Mouse (Mus musculus): ENCODE measurements around the gene Urad. TPM values are rescaled to one million over a fixed set of nuclear protein-coding genes. Genes with fewer than 3 reads are reported as not detected.

The Urad gene
- polyA plus RNA-seq (2015; fragmentation: Nextera tagmentation; extraction: Ambion mirVana): not detected in 2 replicates

DNA sequence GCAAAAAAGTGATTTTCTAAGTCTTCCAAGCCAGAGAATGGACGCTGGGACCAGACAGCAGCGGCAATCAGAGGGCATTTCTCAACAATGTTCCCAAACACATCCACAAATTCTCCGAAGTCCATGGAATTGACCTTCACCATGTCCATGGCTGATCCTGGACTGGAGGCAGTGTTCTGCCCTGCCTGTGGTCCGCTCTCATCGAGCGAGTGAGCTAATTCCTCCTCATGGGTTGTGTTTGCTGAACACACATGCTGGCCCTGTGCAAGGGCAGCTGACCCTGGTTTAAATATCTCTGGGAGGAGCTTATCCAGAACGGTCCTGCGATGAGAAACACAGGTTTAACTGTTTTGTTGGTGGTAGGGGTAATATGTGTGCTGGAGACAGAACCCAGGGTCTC lies at the start of gene Urad:
TSS of gene Urad (minus strand) at position 258 of the 400 bp plus-strand sequence.
- Histone ChIP-seq H3K27ac (no peak within 1 kb of the TSS), H3K36me3 (ENCODE audit: poor library complexity, severe bottlenecking) (no peaks in the 10 kb centered on the region), H3K9me3 (replicated peaks) (no peaks in the 10 kb centered on the region), H3K4me3 (no peak within 1 kb of the TSS), H3K4me1 (no peaks in the 10 kb centered on the region), H3K4me2 (no peak within 1 kb of the TSS), H3K27me3 (peaks cover 65% of the 10 kb centered on the region), H3K9ac (no peak within 1 kb of the TSS)
- WGBS: 80% methylated on average over 8 of the region's 8 CpGs
- no peak for ATAC-seq

DNA sequence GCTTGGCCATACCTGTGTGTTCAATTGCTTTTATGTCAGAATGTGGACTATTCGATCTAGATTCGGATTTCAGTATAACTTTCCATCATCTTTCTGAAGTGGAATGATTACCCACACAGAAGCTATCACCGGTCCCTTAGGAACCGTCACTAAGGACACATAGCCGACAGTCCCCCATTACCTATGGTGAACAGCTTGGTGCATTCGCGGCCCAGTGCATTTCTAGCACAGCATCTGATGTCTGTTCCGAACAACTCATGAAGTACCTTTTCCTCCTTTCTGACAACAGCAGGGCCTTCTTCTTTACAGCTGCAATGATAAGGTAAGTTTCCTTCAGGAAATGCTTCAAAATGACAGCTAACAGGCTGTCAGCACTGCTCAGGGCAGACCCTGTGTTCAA lies 48.0 kb upstream of the Urad start:
- H3K4me1 ChIP-seq: no peaks in the 10 kb centered on the region
- H3K27ac ChIP-seq: no peak overlapping the region
- ATAC-seq: no peak
- H3K9me3 ChIP-seq (replicated peaks): no peaks in the 10 kb centered on the region
- no peak overlapping the region for H3K4me3 ChIP-seq
- H3K4me2 ChIP-seq: no peak overlapping the region
- no peak overlapping the region for H3K9ac ChIP-seq
- H3K36me3 ChIP-seq (ENCODE audit: poor library complexity, severe bottlenecking): no peaks in the 10 kb centered on the region
- WGBS: 89% methylated on average over 8 of the region's 8 CpGs
- H3K27me3 ChIP-seq: no peaks in the 10 kb centered on the region

GRCm38 (mm10) chr5:147368221-147368620 lies 46.0 kb upstream of the Urad start:
- Histone ChIP-seq H3K9me3 (replicated peaks) (no peaks in the 10 kb centered on the region), H3K4me3 (no peak overlapping the region), H3K4me1 (no peaks in the 10 kb centered on the region), H3K4me2 (no peak overlapping the region), H3K9ac (no peak overlapping the region), H3K36me3 (ENCODE audit: poor library complexity, severe bottlenecking) (no peaks in the 10 kb centered on the region), H3K27ac (no peak overlapping the region), H3K27me3 (no peaks in the 10 kb centered on the region)
- ATAC-seq: no peak
- WGBS: 97% methylated on average over 6 of the region's 6 CpGs

DNA sequence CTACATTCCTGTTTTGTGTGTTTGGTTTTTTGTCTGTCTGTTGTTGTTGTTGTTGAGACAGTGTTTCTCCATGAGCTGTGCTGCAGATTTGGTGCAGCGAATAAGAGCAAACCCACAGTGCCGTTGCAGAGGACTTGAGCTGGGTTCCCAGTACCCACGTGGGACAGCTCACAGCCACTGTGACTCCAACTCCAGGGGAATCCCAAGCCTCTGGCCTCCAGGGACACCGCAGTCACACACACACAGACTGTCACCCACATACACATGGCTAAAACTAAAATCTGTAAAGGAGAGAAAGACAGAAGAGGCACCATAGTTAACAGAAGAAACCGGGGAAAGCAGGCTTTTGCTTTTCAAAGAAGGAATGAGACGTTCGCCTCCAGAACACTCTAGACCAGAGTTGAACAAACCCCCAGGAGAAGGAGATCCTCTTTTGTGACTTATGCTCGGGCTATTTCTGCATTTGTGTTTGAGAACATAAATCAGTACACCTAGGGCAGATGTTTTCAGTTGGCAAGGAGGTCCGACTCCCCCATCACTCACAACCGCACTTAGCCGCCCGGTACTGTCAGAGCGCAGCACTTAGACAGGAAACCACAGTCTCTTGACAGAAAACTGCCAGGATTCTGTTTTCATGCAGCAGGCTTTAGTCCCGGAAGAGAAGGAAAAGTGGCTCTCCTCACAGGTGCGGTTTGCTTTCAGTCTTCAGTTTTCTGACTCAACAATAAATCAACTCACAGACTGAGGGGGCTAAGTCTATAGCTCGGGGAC lies 43.9 kb upstream of the Urad start:
- no peak for ATAC-seq
- H3K4me1 ChIP-seq: no peaks in the 10 kb centered on the region
- 77% methylated on average over 16 of the region's 16 CpGs for WGBS
- H3K36me3 ChIP-seq (ENCODE audit: poor library complexity, severe bottlenecking): no peaks in the 10 kb centered on the region
- H3K27me3 ChIP-seq: no peaks in the 10 kb centered on the region
- no peak overlapping the region for H3K27ac ChIP-seq
- H3K4me3 ChIP-seq: no peak overlapping the region
- no peaks in the 10 kb centered on the region for H3K9me3 ChIP-seq (replicated peaks)
- H3K9ac ChIP-seq: no peak overlapping the region
- no peak overlapping the region for H3K4me2 ChIP-seq

- 84% methylated on average over 12 of the region's 12 CpGs for WGBS
- H3K4me3 ChIP-seq: no peak overlapping the region
- H3K4me2 ChIP-seq: no peak overlapping the region
- H3K36me3 ChIP-seq (ENCODE audit: poor library complexity, severe bottlenecking): no peaks in the 10 kb centered on the region
- H3K9me3 ChIP-seq (replicated peaks): no peaks in the 10 kb centered on the region
- H3K4me1 ChIP-seq: no peaks in the 10 kb centered on the region
- H3K27ac ChIP-seq: no peak overlapping the region
- H3K27me3 ChIP-seq: no peaks in the 10 kb centered on the region
- H3K9ac ChIP-seq: no peak overlapping the region
- ATAC-seq: no peak
Observed at GRCm38 (mm10) chr5:147363054-147363453, 40.8 kb upstream of the Urad start.

- WGBS: 94% methylated on average over 11 of the region's 11 CpGs
- Histone ChIP-seq H3K27ac (no peak overlapping the region), H3K4me1 (no peaks in the 10 kb centered on the region), H3K9me3 (replicated peaks) (no peaks in the 10 kb centered on the region), H3K27me3 (no peaks in the 10 kb centered on the region), H3K4me2 (no peak overlapping the region), H3K36me3 (ENCODE audit: poor library complexity, severe bottlenecking) (no peaks in the 10 kb centered on the region), H3K9ac (no peak overlapping the region), H3K4me3 (no peak overlapping the region)
- no peak for ATAC-seq
Observed at GRCm38 (mm10) chr5:147358481-147358880, 36.2 kb upstream of the Urad start.

- Histone ChIP-seq H3K4me2 (no peak overlapping the region), H3K27ac (no peak overlapping the region), H3K9ac (no peak overlapping the region), H3K9me3 (replicated peaks) (no peaks in the 10 kb centered on the region), H3K27me3 (no peaks in the 10 kb centered on the region), H3K4me3 (no peak overlapping the region), H3K4me1 (no peaks in the 10 kb centered on the region), H3K36me3 (ENCODE audit: poor library complexity, severe bottlenecking) (no peaks in the 10 kb centered on the region)
- no peak for ATAC-seq
- WGBS: 45% methylated on average over 3 of the region's 3 CpGs
Observed at GRCm38 (mm10) chr5:147357536-147357935, 35.3 kb upstream of the Urad start.

- H3K9ac ChIP-seq: no peak overlapping the region
- no peaks in the 10 kb centered on the region for H3K36me3 ChIP-seq (ENCODE audit: poor library complexity, severe bottlenecking)
- no peak for ATAC-seq
- no peaks in the 10 kb centered on the region for H3K4me1 ChIP-seq
- no peak overlapping the region for H3K4me3 ChIP-seq
- no peaks in the 10 kb centered on the region for H3K27me3 ChIP-seq
- WGBS: 92% methylated on average over 13 of the region's 13 CpGs
- H3K4me2 ChIP-seq: no peak overlapping the region
- no peak overlapping the region for H3K27ac ChIP-seq
- no peaks in the 10 kb centered on the region for H3K9me3 ChIP-seq (replicated peaks)
Observed at GRCm38 (mm10) chr5:147356260-147357055, 34.2 kb upstream of the Urad start.

DNA sequence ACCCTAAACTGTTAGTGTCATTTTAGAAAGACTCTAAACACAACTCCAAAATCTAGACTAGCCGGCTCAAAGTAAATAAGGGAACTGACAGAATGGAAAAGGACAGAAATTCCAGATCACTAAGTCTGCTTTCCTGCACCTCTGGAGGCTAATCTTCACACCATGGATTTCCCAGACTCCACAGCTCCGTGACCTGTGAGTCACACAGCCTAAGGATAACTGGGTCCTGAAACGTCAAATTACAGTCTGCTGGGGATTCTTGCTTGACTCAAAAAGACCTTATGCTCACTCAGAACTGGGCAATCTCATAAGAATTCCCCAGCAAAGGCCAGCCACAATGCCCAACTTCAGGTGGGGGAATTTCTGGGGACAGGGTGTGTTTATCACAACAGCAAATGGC lies 33.5 kb upstream of the Urad start:
- no peak overlapping the region for H3K9ac ChIP-seq
- no peaks in the 10 kb centered on the region for H3K4me1 ChIP-seq
- 85% methylated on average over 3 of the region's 3 CpGs for WGBS
- H3K27ac ChIP-seq: no peak overlapping the region
- H3K27me3 ChIP-seq: no peaks in the 10 kb centered on the region
- no peak for ATAC-seq
- H3K4me2 ChIP-seq: no peak overlapping the region
- H3K4me3 ChIP-seq: no peak overlapping the region
- no peaks in the 10 kb centered on the region for H3K36me3 ChIP-seq (ENCODE audit: poor library complexity, severe bottlenecking)
- no peaks in the 10 kb centered on the region for H3K9me3 ChIP-seq (replicated peaks)

- ATAC-seq: no peak
- H3K9me3 ChIP-seq (replicated peaks): no peaks in the 10 kb centered on the region
- H3K4me1 ChIP-seq: no peaks in the 10 kb centered on the region
Observed at GRCm38 (mm10) chr5:147354985-147355384, 32.7 kb upstream of the Urad start.

DNA sequence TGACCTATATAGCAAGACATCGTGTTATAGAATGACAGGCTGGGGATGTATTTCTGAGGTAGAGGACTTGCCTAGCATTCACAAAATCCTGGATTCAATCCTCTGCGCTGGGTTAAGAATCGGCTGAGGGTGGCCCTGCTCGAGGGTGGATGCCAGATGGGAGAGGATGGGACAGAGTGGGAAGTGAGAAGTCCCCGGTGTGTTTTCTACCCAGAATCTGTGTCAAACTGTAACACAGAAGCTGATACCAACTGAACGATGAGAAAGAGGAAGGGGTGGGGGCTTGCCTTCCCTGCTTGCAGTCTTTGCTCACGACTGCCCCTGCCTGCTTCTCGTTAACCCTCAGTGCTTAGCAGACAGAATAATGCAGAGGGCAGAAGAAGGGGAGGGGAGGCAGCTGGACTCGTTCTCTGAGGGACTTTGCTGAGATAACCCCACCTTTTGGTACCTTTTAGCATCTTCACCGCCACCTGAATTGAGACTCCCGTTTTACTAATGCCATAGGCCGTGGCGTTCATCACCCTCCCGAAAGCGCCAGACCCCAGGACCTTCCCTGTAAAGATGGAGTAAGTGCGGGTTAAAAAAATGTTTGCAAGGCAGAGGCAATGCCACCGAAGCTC lies 32.0 kb upstream of the Urad start:
- Histone ChIP-seq H3K9ac (no peak overlapping the region), H3K27me3 (no peaks in the 10 kb centered on the region), H3K4me1 (no peaks in the 10 kb centered on the region), H3K4me2 (no peak overlapping the region), H3K27ac (no peak overlapping the region), H3K36me3 (ENCODE audit: poor library complexity, severe bottlenecking) (no peaks in the 10 kb centered on the region), H3K4me3 (no peak overlapping the region), H3K9me3 (replicated peaks) (no peaks in the 10 kb centered on the region)
- WGBS: 58% methylated on average over 17 of the region's 17 CpGs
- no peak for ATAC-seq

More at GRCm38 (mm10) chr5:147354985-147355384, 32.7 kb upstream of the Urad start:
- Histone ChIP-seq H3K27me3 (no peaks in the 10 kb centered on the region), H3K4me3 (no peak overlapping the region), H3K27ac (no peak overlapping the region), H3K9ac (no peak overlapping the region), H3K4me2 (no peak overlapping the region), H3K36me3 (ENCODE audit: poor library complexity, severe bottlenecking) (no peaks in the 10 kb centered on the region)
- 72% methylated on average over 8 of the region's 8 CpGs for WGBS

GRCm38 (mm10) chr5:147351931-147352330 lies 29.7 kb upstream of the Urad start:
- H3K4me3 ChIP-seq: no peak overlapping the region
- no peaks in the 10 kb centered on the region for H3K4me1 ChIP-seq
- no peak overlapping the region for H3K9ac ChIP-seq
- no peaks in the 10 kb centered on the region for H3K36me3 ChIP-seq (ENCODE audit: poor library complexity, severe bottlenecking)
- 89% methylated on average over 8 of the region's 8 CpGs for WGBS
- H3K4me2 ChIP-seq: no peak overlapping the region
- no peaks in the 10 kb centered on the region for H3K9me3 ChIP-seq (replicated peaks)
- no peak overlapping the region for H3K27ac ChIP-seq
- no peaks in the 10 kb centered on the region for H3K27me3 ChIP-seq
- ATAC-seq: no peak
